Mouse (Mus musculus) forebrain, embryonic 11.5 days (tissue): ENCODE data around the gene Tmem199. TPM values are rescaled to one million over a fixed set of nuclear protein-coding genes. Genes with fewer than 3 reads are reported as not detected.

Experiments used
- ATAC-seq: fragments of 200-750 bp; cut with Nextera tagmentation; replicated peaks from 2 replicates; pipeline ENCODE4 v1.8.0; 2017; ENCODE audit warnings: moderate TSS enrichment; ENCODE audit not compliant: low FRiP score
- DNase-seq: peaks from one replicate; pipeline ENCODE4 v3.0.0-alpha.2; 2017; ENCODE audit warnings: low spot score
- H3K27ac ChIP-seq: fragments of 300-500 bp; sonication (generic); 2 replicates; pipeline ENCODE4 v1.5.1; 2014; ENCODE audit warnings: low read depth, low read length
- H3K27me3 ChIP-seq: fragments of 300-500 bp; sonication (generic); 2 replicates; pipeline ENCODE4 v1.6.1; 2014; ENCODE audit warnings: mild to moderate bottlenecking, low read length, mixed read lengths; ENCODE audit not compliant: control insufficient read depth, insufficient read depth
- H3K36me3 ChIP-seq: fragments of 300-500 bp; sonication (generic); 2 replicates; pipeline ENCODE4 v1.6.1; 2014; ENCODE audit warnings: mild to moderate bottlenecking, low read length, moderate library complexity, mixed read lengths; ENCODE audit not compliant: control insufficient read depth, insufficient read depth
- H3K4me1 ChIP-seq: fragments of 300-500 bp; sonication (generic); replicated peaks from 2 replicates; pipeline ENCODE4 v1.6.1; 2014; ENCODE audit warnings: low read length, mixed read lengths; ENCODE audit not compliant: control insufficient read depth, insufficient read depth
- H3K4me2 ChIP-seq: fragments of 300-500 bp; sonication (generic); 2 replicates; pipeline ENCODE4 v1.6.1; 2014; ENCODE audit warnings: low read depth, mild to moderate bottlenecking, low read length, moderate library complexity, mixed read lengths; ENCODE audit not compliant: severe bottlenecking
- H3K4me3 ChIP-seq: fragments of 300-500 bp; sonication (generic); 2 replicates; pipeline ENCODE4 v1.5.1; 2014; ENCODE audit warnings: low read depth, low read length
- H3K9ac ChIP-seq: fragments of 300-500 bp; sonication (generic); 2 replicates; pipeline ENCODE4 v1.6.1; 2014; ENCODE audit warnings: low read length
- H3K9me3 ChIP-seq: fragments of 300-500 bp; sonication (generic); 2 replicates; pipeline ENCODE4 v1.6.1; 2016; ENCODE audit warnings: low read length, mixed read lengths; ENCODE audit not compliant: control insufficient read depth
- WGBS: fragments of 180-500 bp; shearing (Covaris S2); extraction: QIAGEN DNeasy Blood & Tissue Kit; methylation state at CpG from one replicate; pipeline ENCODE4 v1.1.7; 2014; 5-methylcytosine and 5-hydroxymethylcytosine counted together
- polyA plus RNA-seq: library from polyadenylated mRNA; unstranded; fragments of >200 nt; fragmentation: Nextera tagmentation; extraction: Ambion mirVana; gene quantifications from 2 replicates; pipeline ENCODE4 v1.2.1, GENCODE M21; 2014

The Tmem199 gene
- polyA plus RNA-seq = 77.1 and 77.2 TPM in 2 replicates

DNA sequence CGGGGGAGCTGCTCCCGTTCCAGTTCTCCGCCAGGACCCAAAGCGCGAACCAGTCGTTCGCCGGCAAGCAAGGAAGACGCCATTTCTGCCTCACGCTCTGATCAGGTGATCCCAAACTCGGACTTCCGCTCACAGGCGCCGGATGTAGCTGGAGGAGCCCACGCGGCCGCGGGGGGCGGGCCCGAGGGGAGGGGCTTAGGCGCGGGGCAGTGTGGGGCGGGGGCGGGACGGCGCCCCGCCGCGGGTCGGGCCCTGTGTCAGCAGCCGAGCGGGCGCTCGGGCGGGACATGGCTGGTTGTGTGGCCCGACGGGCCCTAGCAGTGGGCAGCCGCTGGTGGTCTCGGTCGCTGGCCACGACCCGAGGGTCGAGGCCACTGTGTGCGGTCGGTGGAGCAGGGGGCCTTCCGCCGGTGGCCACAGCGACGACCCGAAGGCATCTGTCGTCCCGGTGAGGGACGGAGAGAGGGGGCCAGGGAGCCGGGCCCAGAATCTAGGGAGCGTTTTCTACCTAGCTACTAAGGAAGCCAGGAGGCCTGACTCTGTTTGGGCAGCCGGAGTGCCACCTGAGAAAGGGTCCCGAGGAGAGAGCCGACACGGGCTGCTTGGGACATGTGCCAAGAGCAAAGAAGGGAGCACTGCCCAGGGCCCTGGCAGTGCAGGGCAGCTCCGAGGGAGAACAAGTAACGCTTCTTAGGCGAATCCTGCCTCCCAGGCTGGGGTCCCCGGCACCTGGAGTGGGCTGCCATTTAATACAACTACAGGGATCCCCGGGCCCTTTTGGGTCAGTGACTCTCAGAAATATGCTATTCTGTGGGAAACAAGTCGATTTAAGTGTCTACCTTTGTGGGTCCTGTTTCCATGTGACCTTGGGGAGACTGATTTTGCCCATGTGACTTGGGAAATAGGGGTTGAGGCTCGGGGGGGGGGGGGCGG lies at the start of gene Tmem199, which contains the start of gene Poldip2:
Tmem199 (minus strand) TSS at position 148 of the 933 bp plus-strand sequence.
Poldip2 (plus strand) TSS at position 169 of the 933 bp plus-strand sequence.
- H3K9me3 ChIP-seq = no peaks in the 10 kb centered on the region
- no peaks in the 10 kb centered on the region for H3K27me3 ChIP-seq
- peak within 1 kb of the TSS; percentile 95 for H3K9ac ChIP-seq
- peak within 1 kb of the TSS; percentile 88 for H3K4me3 ChIP-seq
- peaks cover 14% of the 10 kb centered on the region for H3K36me3 ChIP-seq
- DNase-seq = peak; percentile 96
- WGBS = under 1% methylated on average over 65 of the region's 67 CpGs
- peak; percentile 93 for ATAC-seq
- peaks cover 4% of the 10 kb centered on the region; the same call in 1 of the 2 replicates for H3K4me1 ChIP-seq
- peak within 1 kb of the TSS; percentile 62 for H3K27ac ChIP-seq
- peak within 1 kb of the TSS; percentile 94 for H3K4me2 ChIP-seq

DNA sequence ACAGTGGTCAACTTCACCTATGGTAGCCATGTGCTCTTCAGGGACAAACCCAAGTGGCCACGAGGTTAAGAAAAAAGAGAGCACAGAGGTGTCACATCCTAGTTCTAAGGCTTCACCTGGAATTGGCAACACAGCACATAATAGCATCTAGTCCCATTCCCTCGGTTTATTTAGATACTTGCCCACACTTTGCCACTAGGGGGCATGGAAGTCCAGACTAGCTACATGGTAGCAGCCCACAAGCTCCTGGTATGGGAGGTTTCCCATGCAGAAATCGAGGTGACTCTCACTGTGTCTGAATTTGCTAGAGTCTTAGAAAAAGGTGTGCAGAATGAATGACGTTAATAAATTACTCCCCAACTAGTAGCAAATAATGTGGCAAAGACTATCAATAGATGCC lies 48.5 kb upstream of the Tmem199 start:
- H3K9ac ChIP-seq = no peak overlapping the region
- 22% methylated on average over 4 of the region's 4 CpGs for WGBS
- no peaks in the 10 kb centered on the region for H3K4me1 ChIP-seq
- H3K4me3 ChIP-seq = no peak overlapping the region
- H3K4me2 ChIP-seq = no peak overlapping the region
- no peaks in the 10 kb centered on the region for H3K36me3 ChIP-seq
- no peaks in the 10 kb centered on the region for H3K27me3 ChIP-seq
- ATAC-seq = no peak
- H3K9me3 ChIP-seq = no peaks in the 10 kb centered on the region
- peak; percentile 69 for DNase-seq
- no peak overlapping the region for H3K27ac ChIP-seq

DNA sequence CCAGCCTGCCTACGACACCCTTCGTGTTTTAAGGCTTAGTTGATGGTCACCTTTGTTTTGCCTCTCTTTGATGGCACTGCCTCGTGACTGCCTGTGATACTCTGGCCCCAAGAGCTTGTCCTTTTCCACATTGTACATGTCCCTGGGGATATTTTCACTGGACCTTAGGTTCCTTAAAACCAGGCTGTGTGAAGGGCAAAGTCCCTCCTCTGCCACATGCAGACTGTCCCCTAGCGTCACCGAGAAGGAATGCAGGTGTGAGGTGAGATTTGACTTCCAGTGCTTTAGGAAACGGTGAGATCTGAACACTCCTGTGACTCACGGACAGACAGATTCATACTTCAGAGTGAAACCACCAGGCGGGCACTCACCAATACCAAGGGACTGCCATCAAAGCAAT lies 45.3 kb upstream of the Tmem199 start:
- H3K9ac ChIP-seq = no peak overlapping the region
- H3K36me3 ChIP-seq = no peaks in the 10 kb centered on the region
- H3K27ac ChIP-seq = no peak overlapping the region
- no peaks in the 10 kb centered on the region for H3K4me1 ChIP-seq
- no peaks in the 10 kb centered on the region for H3K27me3 ChIP-seq
- no peak overlapping the region for H3K4me2 ChIP-seq
- 58% methylated on average over 8 of the region's 8 CpGs for WGBS
- no peaks in the 10 kb centered on the region for H3K9me3 ChIP-seq
- DNase-seq = no peak
- no peak overlapping the region for H3K4me3 ChIP-seq
- ATAC-seq = no peak

DNA sequence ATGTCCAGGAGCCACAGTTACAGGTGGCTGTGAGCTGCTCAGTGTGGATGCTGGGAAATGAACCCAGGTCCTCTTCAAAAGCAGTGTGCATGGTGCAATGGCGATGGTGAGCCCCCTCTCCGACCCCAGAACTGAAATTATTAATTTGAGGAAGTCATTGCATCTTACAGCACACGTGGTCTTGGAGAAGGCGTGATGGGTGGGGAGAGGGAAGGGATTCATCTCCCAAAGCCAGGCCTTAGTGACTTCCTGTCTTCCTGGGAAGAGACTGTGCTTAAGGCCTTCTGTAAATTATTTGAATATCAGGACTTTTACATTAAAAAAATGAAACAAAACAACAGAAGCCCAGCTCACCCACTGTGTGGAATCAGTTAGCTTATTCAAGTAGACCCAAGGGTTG lies 44.1 kb upstream of the Tmem199 start:
- ATAC-seq = no peak

DNA sequence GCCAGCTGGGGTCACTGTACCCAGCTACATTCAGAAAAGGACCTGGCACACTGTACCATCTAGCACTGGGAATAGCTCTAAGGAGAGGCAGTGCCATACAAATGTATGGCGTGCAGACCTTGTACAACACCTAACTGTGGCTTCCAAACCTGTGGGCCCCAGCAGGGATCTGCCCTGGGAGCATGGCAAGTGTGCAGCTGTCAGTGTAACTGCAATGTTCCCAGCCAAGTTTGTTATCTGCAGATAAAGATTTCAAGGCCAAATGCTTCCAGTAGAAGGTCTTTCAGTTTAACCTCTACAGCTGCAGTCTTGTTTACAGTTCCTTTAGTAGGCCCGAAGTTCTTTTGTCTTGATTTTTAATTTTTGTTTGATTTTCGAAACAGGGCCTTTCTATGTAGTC lies 43.7 kb upstream of the Tmem199 start:
- ATAC-seq (no peak), DNase-seq (peak; percentile 22)
- Histone ChIP-seq H3K27ac (no peak overlapping the region), H3K27me3 (no peaks in the 10 kb centered on the region), H3K9ac (no peak overlapping the region), H3K4me2 (no peak overlapping the region), H3K36me3 (no peaks in the 10 kb centered on the region), H3K4me3 (no peak overlapping the region), H3K9me3 (no peaks in the 10 kb centered on the region), H3K4me1 (0 out of 2 replicates have a peak, but pooled peaks cover 3% of the 10 kb centered on the region)
- 90% methylated on average over 3 of the region's 3 CpGs for WGBS

More for the DNA sequence above, 44.1 kb upstream of the Tmem199 start:
- WGBS = 74% methylated on average over 4 of the region's 4 CpGs
- no peak overlapping the region for H3K9ac ChIP-seq
- H3K9me3 ChIP-seq = no peaks in the 10 kb centered on the region
- no peak overlapping the region for H3K4me2 ChIP-seq
- H3K4me1 ChIP-seq = 0 out of 2 replicates have a peak, but pooled peaks cover 2% of the 10 kb centered on the region
- H3K27me3 ChIP-seq = no peaks in the 10 kb centered on the region
- no peak overlapping the region for H3K27ac ChIP-seq
- no peak overlapping the region for H3K4me3 ChIP-seq
- no peaks in the 10 kb centered on the region for H3K36me3 ChIP-seq
- peak; percentile 28 for DNase-seq

DNA sequence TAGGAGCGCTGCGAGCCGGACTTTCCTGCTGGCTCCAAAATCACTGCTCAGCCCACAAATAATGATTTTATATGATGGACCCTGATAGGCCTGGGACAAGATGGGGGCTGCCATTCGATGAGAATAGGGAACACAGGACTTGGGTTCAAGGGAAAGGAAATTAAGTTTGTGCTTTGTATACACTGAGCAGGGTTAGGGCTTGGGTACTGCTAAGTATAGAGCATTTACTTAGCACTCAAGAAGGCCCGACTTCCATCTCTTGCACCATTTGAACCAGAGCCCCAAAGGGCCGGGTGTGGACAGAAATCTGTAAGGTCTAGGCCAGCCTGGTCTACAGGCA lies 39.1 kb upstream of the Tmem199 start:
- DNase-seq (no peak), ATAC-seq (peak; percentile 51)
- Histone ChIP-seq H3K4me1 (peaks cover 3% of the 10 kb centered on the region; the same call in 1 of the 2 replicates), H3K27ac (peak overlapping the region; percentile 70), H3K4me3 (peak overlapping the region; percentile 53), H3K9ac (peak overlapping the region; percentile 70), H3K36me3 (no peaks in the 10 kb centered on the region), H3K4me2 (peak overlapping the region; percentile 79), H3K9me3 (no peaks in the 10 kb centered on the region), H3K27me3 (no peaks in the 10 kb centered on the region)
- WGBS = 32% methylated on average over 6 of the region's 6 CpGs

DNA sequence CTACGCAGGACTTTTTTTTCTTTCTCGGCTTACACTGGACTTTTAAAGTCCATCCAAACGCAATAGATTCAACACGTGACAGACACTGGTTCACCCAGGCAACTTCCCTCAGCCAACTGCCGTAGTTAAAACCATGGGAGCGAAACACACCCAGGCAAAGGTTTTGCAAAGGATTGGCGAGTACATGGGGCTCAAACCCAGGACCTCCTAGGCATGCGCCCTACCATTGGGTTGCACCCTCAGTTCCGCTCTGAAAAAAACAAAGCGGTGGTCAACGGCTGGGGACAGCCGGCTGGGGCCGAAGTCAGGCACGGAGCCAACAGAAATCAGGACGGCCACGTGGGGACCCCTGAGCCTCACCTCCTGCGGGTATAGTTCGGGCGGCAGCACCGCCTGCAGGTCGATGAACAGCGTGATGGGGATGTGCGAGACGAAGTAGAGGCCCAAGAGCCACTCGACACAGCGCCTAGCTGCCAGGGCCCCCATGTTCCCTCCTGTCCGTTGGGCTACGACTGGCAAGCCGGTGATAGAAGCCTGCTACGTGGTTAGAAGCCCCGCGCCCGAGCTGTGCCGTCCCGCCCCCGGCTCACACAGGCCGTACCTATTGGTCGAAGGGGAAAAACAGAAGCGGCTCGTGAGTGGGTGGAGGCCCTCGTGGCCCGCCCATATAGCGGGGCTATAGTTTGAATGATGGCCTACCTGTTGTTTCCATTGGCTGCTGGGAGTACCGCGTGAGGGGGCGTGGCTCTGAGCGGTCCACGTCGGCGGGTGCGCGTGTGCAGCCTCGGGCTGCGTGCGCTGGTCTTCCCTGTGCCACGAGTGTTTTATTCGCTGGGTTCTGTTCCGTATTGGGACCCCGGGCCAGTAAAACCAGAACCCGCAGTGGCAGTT lies 38.4 kb upstream of the Tmem199 start, which contains the start of gene Tmem97:
Tmem97 (minus strand) TSS at position 610 of the 891 bp plus-strand sequence.
- no peaks in the 10 kb centered on the region for H3K36me3 ChIP-seq
- peak within 1 kb of the TSS; percentile 53 for H3K4me3 ChIP-seq
- DNase-seq (peak; percentile 98), ATAC-seq (peak; percentile 100)
- peaks cover 3% of the 10 kb centered on the region; the same call in 1 of the 2 replicates for H3K4me1 ChIP-seq
- peak within 1 kb of the TSS; percentile 79 for H3K4me2 ChIP-seq
- no peaks in the 10 kb centered on the region for H3K27me3 ChIP-seq
- WGBS = under 1% methylated on average over 60 of the region's 60 CpGs
- H3K27ac ChIP-seq = peak within 1 kb of the TSS; percentile 70
- H3K9ac ChIP-seq = peak within 1 kb of the TSS; percentile 82
- H3K9me3 ChIP-seq = no peaks in the 10 kb centered on the region

DNA sequence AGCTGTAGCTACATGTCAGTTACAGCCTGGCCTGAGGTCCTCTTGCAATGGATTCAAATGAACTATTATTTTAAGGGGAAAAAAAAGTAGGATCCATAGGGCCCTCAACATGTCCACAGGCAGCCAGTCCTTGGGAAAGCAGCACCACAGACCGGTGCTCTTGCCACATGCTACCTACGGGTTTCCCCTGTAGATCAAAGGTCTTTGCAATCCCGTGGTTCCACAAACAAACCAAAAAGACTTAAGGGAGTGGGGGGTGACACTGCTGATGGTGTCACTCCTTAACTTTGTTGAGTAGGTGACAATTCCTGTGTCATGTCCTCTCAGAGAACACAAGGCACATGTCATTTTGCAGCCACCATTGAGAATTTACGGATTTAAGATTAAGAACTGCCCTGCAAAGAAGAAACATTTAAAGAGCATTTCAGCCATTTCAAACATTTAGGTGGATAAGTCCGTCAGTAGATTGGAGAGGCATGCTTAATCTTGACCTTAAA lies 37.6 kb upstream of the Tmem199 start:
- Histone ChIP-seq H3K9me3 (no peaks in the 10 kb centered on the region), H3K4me3 (peak overlapping the region; percentile 53), H3K27ac (no peak overlapping the region), H3K4me1 (peaks cover 3% of the 10 kb centered on the region; the same call in 1 of the 2 replicates), H3K36me3 (no peaks in the 10 kb centered on the region), H3K9ac (peak overlapping the region; percentile 82), H3K27me3 (no peaks in the 10 kb centered on the region), H3K4me2 (peak overlapping the region; percentile 79)
- DNase-seq (no peak), ATAC-seq (no peak)
- 16% methylated on average over 5 of the region's 5 CpGs for WGBS
